Mouse (Mus musculus) effector memory CD4-positive, alpha-beta T cell, adult 5 months (primary cell): ENCODE results near the gene Pan2. TPM values are rescaled to one million over a fixed set of nuclear protein-coding genes. Genes with fewer than 3 reads are reported as not detected.

Source experiments
- polyA plus RNA-seq: library from polyadenylated mRNA; unstranded; fragments of 100-300 nt; shearing (Covaris generic); gene quantifications from one replicate; pipeline ENCODE4 v1.2.1, GENCODE M21; 2017

Gene Pan2
- polyA plus RNA-seq: 38.5 TPM

GRCm38 (mm10) chr10:128303126-128304021 is at the start of gene Pan2:
TSS of gene Pan2 (plus strand) at chr10:128303335.

GRCm38 (mm10) chr10:128253677-128254255 is 49.4 kb upstream of the Pan2 start, which contains the start of gene Apon:
TSS of gene Apon (plus strand) at chr10:128254096.

GRCm38 (mm10) chr10:128268371-128268770 is 34.8 kb upstream of the Pan2 start, which contains the start of gene Apof:
TSS of gene Apof (plus strand) at chr10:128268671.

GRCm38 (mm10) chr10:128270287-128270841 is 32.8 kb upstream of the Pan2 start, which contains the start of gene Stat2:
TSS of gene Stat2 (plus strand) at chr10:128270559.

GRCm38 (mm10) chr10:128298702-128299171 is 4.4 kb upstream of the Pan2 start, which contains the start of gene Il23a:
TSS of gene Il23a (minus strand) at chr10:128298752.

GRCm38 (mm10) chr10:128322141-128323108 is 19.3 kb downstream of the Pan2 start, which contains the start of gene Cnpy2:
TSS of gene Cnpy2 (plus strand) at chr10:128322459.

GRCm38 (mm10) chr10:128337306-128338181 is 34.4 kb downstream of the Pan2 start, which contains the start of gene Cs:
TSS of gene Cs (plus strand) at chr10:128337734.

GRCm38 (mm10) chr10:128368402-128369217 is 65.5 kb downstream of the Pan2 start, which contains the start of gene Coq10a:
TSS of gene Coq10a (minus strand) at chr10:128368997.

Other genes with a start within 250 kb of the Pan2 start
- gene Ptges3, start 244.4 kb upstream of the Pan2 start, polyA plus RNA-seq: 208 TPM
- 1,081 TPM for gene Atp5b, start 220.1 kb upstream of the Pan2 start, polyA plus RNA-seq
- gene Baz2a, start 211.8 kb upstream of the Pan2 start, polyA plus RNA-seq: 57.3 TPM
- gene Rbms2, start 123.0 kb upstream of the Pan2 start, polyA plus RNA-seq: 32.3 TPM
- 4.7 TPM for gene Gls2, start 108.9 kb upstream of the Pan2 start, polyA plus RNA-seq
- 13.5 TPM for gene Spryd4, start 91.5 kb upstream of the Pan2 start, polyA plus RNA-seq
- gene Mip, start 77.5 kb upstream of the Pan2 start, polyA plus RNA-seq: not detected
- gene Timeless, start 71.3 kb upstream of the Pan2 start, polyA plus RNA-seq: 8.9 TPM
- not detected for gene Apon, start 49.2 kb upstream of the Pan2 start, polyA plus RNA-seq
- gene Apof, start 34.7 kb upstream of the Pan2 start, polyA plus RNA-seq: not detected
- gene Stat2, start 32.8 kb upstream of the Pan2 start, polyA plus RNA-seq: 34.0 TPM
- gene Il23a, start 4.6 kb upstream of the Pan2 start, polyA plus RNA-seq: not detected
- gene Cnpy2, start 19.1 kb downstream of the Pan2 start, polyA plus RNA-seq: 20.3 TPM
- 107 TPM for gene Cs, start 34.4 kb downstream of the Pan2 start, polyA plus RNA-seq
- 24.7 TPM for gene Coq10a, start 65.7 kb downstream of the Pan2 start, polyA plus RNA-seq
- gene Ankrd52, start 73.8 kb downstream of the Pan2 start, polyA plus RNA-seq: 6.6 TPM
- gene Slc39a5, start 97.9 kb downstream of the Pan2 start, polyA plus RNA-seq: not detected
- gene Nabp2, start 108.2 kb downstream of the Pan2 start, polyA plus RNA-seq: 47.4 TPM
- gene Rnf41, start 108.3 kb downstream of the Pan2 start, polyA plus RNA-seq: 24.5 TPM
- 86.8 TPM for gene Smarcc2, start 155.9 kb downstream of the Pan2 start, polyA plus RNA-seq
- 1,164 TPM for gene Myl6, start 190.8 kb downstream of the Pan2 start, polyA plus RNA-seq
- 2.0 TPM for gene Myl6b, start 195.3 kb downstream of the Pan2 start, polyA plus RNA-seq
- 244 TPM for gene Esyt1, start 222.5 kb downstream of the Pan2 start, polyA plus RNA-seq
- gene Zc3h10, start 244.4 kb downstream of the Pan2 start, polyA plus RNA-seq: 32.2 TPM
- gene Rpl41, start 246.0 kb downstream of the Pan2 start, polyA plus RNA-seq: 2,530 TPM